Mouse (Mus musculus): ENCODE measurements around the gene Polr2e.

DNA sequence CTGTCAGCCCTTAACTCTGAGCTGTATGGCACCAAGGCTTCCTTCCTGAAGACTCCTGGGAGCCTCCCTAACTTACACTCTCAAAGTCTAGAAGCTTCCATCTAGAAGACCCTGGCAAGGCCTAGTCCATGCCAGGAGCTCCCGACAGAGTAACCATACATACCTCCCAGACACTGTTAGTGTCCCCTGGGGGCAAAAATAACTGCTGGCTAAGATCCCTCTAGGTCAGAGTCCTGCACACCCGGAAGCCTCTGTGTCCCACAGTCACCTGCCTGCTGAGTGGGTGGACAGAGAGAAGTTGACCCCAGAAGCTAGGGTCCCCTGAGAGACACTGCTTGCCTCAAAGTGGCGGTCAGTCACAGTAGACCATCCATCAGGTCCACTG is 31.9 kb upstream of the Polr2e start:
- TF ChIP-seq CTCF (IDR thresholded peaks at IDR 0.05; ENCODE audit: low read depth, low read length) (no peak), POLR2A (IDR thresholded peaks at IDR 0.05; ENCODE audit: extremely low read depth, insufficient read depth, low read length) (no peak)
